Mouse (Mus musculus) embryonic facial prominence, embryonic 10.5 days (tissue): ENCODE results near the gene Gcgr. TPM values are rescaled to one million over a fixed set of nuclear protein-coding genes. Genes with fewer than 3 reads are reported as not detected.

Source experiments
- DNase-seq: peaks from one replicate; pipeline ENCODE4 v3.0.0-alpha.2; 2017; ENCODE audit warnings: low spot score
- H3K27ac ChIP-seq: fragments of 300-500 bp; sonication (generic); replicated peaks from 2 replicates; pipeline ENCODE4 v1.5.1; 2016; ENCODE audit warnings: mild to moderate bottlenecking
- H3K27me3 ChIP-seq: fragments of 300-500 bp; sonication (generic); replicated peaks from 2 replicates; pipeline ENCODE4 v1.6.1; 2016; ENCODE audit warnings: low read depth, mild to moderate bottlenecking; ENCODE audit not compliant: poor library complexity, severe bottlenecking
- H3K36me3 ChIP-seq: fragments of 300-500 bp; sonication (generic); replicated peaks from 2 replicates; pipeline ENCODE4 v1.6.1; 2016; ENCODE audit warnings: mild to moderate bottlenecking, moderate library complexity
- H3K4me1 ChIP-seq: fragments of 300-500 bp; sonication (generic); 2 replicates; pipeline ENCODE4 v1.6.1; 2016
- H3K4me3 ChIP-seq: fragments of 300-500 bp; sonication (generic); 2 replicates; pipeline ENCODE4 v1.5.1; 2016; ENCODE audit warnings: mild to moderate bottlenecking, moderate library complexity
- H3K9me3 ChIP-seq: fragments of 300-500 bp; sonication (generic); 2 replicates; pipeline ENCODE4 v1.6.1; 2016; ENCODE audit warnings: mild to moderate bottlenecking
- WGBS: fragments of 180-500 bp; shearing (Covaris S2); methylation state at CpG from one replicate; pipeline ENCODE4 v1.1.7; 2016; 5-methylcytosine and 5-hydroxymethylcytosine counted together
- polyA plus RNA-seq: library from polyadenylated mRNA; unstranded; fragments of >200 nt; fragmentation: Nextera tagmentation; extraction: Ambion mirVana; gene quantifications from 2 replicates; pipeline ENCODE4 v1.2.1, GENCODE M21; 2016

Gcgr gene
- 0.33 and 0.62 TPM in 2 replicates for polyA plus RNA-seq

- Histone ChIP-seq H3K27me3 (peaks cover 78% of the 10 kb centered on the region), H3K27ac (peak within 1 kb of the TSS; percentile 75), H3K4me1 (peaks cover 22% of the 10 kb centered on the region), H3K9me3 (no peaks in the 10 kb centered on the region), H3K4me3 (peak within 1 kb of the TSS; percentile 58), H3K36me3 (no peaks in the 10 kb centered on the region)
- peak; percentile 67 for DNase-seq
- WGBS = 6% methylated on average over 62 of the region's 62 CpGs
These were observed at the start of gene Gcgr for GRCm38 (mm10) chr11:120530085-120530964. TSS of gene Gcgr (plus strand) at chr11:120530699.

GRCm38 (mm10) chr11:120483448-120483934, 47.0 kb upstream of the Gcgr start:
- H3K27ac ChIP-seq = peak overlapping the region; percentile 96
- H3K36me3 ChIP-seq = peaks cover 88% of the 10 kb centered on the region
- DNase-seq = no peak
- H3K4me1 ChIP-seq = peaks cover 23% of the 10 kb centered on the region
- H3K9me3 ChIP-seq = no peaks in the 10 kb centered on the region
- peak overlapping the region; percentile 100 for H3K4me3 ChIP-seq
- WGBS = 89% methylated on average over 7 of the region's 7 CpGs
- H3K27me3 ChIP-seq = no peaks in the 10 kb centered on the region

GRCm38 (mm10) chr11:120484265-120484981, 46.1 kb upstream of the Gcgr start, which contains the start of gene Mrpl12:
TSS of gene Mrpl12 (plus strand) at chr11:120484613.
- H3K36me3 ChIP-seq = peaks cover 88% of the 10 kb centered on the region
- peak within 1 kb of the TSS; percentile 96 for H3K27ac ChIP-seq
- H3K4me3 ChIP-seq = peak within 1 kb of the TSS; percentile 100
- H3K9me3 ChIP-seq = no peaks in the 10 kb centered on the region
- H3K4me1 ChIP-seq = peaks cover 24% of the 10 kb centered on the region
- DNase-seq = peak; percentile 94
- H3K27me3 ChIP-seq = no peaks in the 10 kb centered on the region
- 1% methylated on average over 60 of the region's 60 CpGs for WGBS

GRCm38 (mm10) chr11:120485251-120485650, 45.2 kb upstream of the Gcgr start:
- Histone ChIP-seq H3K27me3 (no peaks in the 10 kb centered on the region), H3K9me3 (no peaks in the 10 kb centered on the region), H3K4me3 (peak overlapping the region; percentile 100), H3K4me1 (peaks cover 32% of the 10 kb centered on the region), H3K27ac (peak overlapping the region; percentile 96), H3K36me3 (peaks cover 88% of the 10 kb centered on the region)
- 9% methylated on average over 10 of the region's 10 CpGs for WGBS
- DNase-seq = no peak

- H3K27me3 ChIP-seq = no peaks in the 10 kb centered on the region
- 80% methylated on average over 4 of the region's 4 CpGs for WGBS
- no peak for DNase-seq
- H3K4me3 ChIP-seq = no peak overlapping the region
- peaks cover 60% of the 10 kb centered on the region for H3K36me3 ChIP-seq
- peaks cover 60% of the 10 kb centered on the region for H3K4me1 ChIP-seq
- H3K9me3 ChIP-seq = no peaks in the 10 kb centered on the region
- no peak overlapping the region for H3K27ac ChIP-seq
These were observed 42.0 kb upstream of the Gcgr start for GRCm38 (mm10) chr11:120488516-120488915.

GRCm38 (mm10) chr11:120489054-120489761, 41.3 kb upstream of the Gcgr start:
- peaks cover 61% of the 10 kb centered on the region for H3K36me3 ChIP-seq

GRCm38 (mm10) chr11:120490291-120491046, 40.0 kb upstream of the Gcgr start:
- Histone ChIP-seq H3K27me3 (no peaks in the 10 kb centered on the region), H3K4me3 (peak overlapping the region; percentile 87), H3K4me1 (peaks cover 54% of the 10 kb centered on the region), H3K9me3 (no peaks in the 10 kb centered on the region), H3K27ac (peak overlapping the region; percentile 92), H3K36me3 (peaks cover 70% of the 10 kb centered on the region)
- 39% methylated on average over 4 of the region's 4 CpGs for WGBS
- no peak for DNase-seq

More at GRCm38 (mm10) chr11:120489054-120489761, 41.3 kb upstream of the Gcgr start:
- no peak overlapping the region; the same call in 1 of the 2 replicates for H3K27ac ChIP-seq
- H3K27me3 ChIP-seq = no peaks in the 10 kb centered on the region
- DNase-seq = peak; percentile 74
- peaks cover 59% of the 10 kb centered on the region for H3K4me1 ChIP-seq
- H3K9me3 ChIP-seq = no peaks in the 10 kb centered on the region
- WGBS = 65% methylated on average over 4 of the region's 4 CpGs
- H3K4me3 ChIP-seq = peak overlapping the region; percentile 4; the same call in 1 of the 2 replicates

GRCm38 (mm10) chr11:120491317-120492023, 39.0 kb upstream of the Gcgr start, which contains the start of gene Slc25a10:
TSS of gene Slc25a10 (plus strand) at chr11:120491840.
- under 1% methylated on average over 35 of the region's 35 CpGs for WGBS
- Histone ChIP-seq H3K4me1 (peaks cover 47% of the 10 kb centered on the region), H3K27ac (peak within 1 kb of the TSS; percentile 92), H3K9me3 (no peaks in the 10 kb centered on the region), H3K4me3 (peak within 1 kb of the TSS; percentile 87), H3K36me3 (peaks cover 70% of the 10 kb centered on the region), H3K27me3 (no peaks in the 10 kb centered on the region)
- peak; percentile 93 for DNase-seq

- WGBS = under 1% methylated on average over 48 of the region's 48 CpGs
- H3K4me3 ChIP-seq = peak overlapping the region; percentile 87
- H3K27me3 ChIP-seq = no peaks in the 10 kb centered on the region
- H3K9me3 ChIP-seq = no peaks in the 10 kb centered on the region
- peaks cover 47% of the 10 kb centered on the region for H3K4me1 ChIP-seq
- peak; percentile 64 for DNase-seq
- peak overlapping the region; percentile 92 for H3K27ac ChIP-seq
- H3K36me3 ChIP-seq = peaks cover 70% of the 10 kb centered on the region
These were observed 38.2 kb upstream of the Gcgr start for GRCm38 (mm10) chr11:120492024-120492877.

GRCm38 (mm10) chr11:120492878-120493203, 37.7 kb upstream of the Gcgr start:
- Histone ChIP-seq H3K9me3 (no peaks in the 10 kb centered on the region), H3K36me3 (peaks cover 70% of the 10 kb centered on the region), H3K4me3 (peak overlapping the region; percentile 87), H3K4me1 (peaks cover 47% of the 10 kb centered on the region), H3K27ac (peak overlapping the region; percentile 92), H3K27me3 (no peaks in the 10 kb centered on the region)
- DNase-seq = no peak
- 31% methylated on average over 3 of the region's 3 CpGs for WGBS
